Mouse (Mus musculus): Measurements from ENCODE around the gene Prss8.
"Not testable (repeated sequence)": the region's sequence is repeated elsewhere in the genome, so short reads cannot be mapped to it uniquely, and the experiment has no call there.

The Prss8 gene

DNA sequence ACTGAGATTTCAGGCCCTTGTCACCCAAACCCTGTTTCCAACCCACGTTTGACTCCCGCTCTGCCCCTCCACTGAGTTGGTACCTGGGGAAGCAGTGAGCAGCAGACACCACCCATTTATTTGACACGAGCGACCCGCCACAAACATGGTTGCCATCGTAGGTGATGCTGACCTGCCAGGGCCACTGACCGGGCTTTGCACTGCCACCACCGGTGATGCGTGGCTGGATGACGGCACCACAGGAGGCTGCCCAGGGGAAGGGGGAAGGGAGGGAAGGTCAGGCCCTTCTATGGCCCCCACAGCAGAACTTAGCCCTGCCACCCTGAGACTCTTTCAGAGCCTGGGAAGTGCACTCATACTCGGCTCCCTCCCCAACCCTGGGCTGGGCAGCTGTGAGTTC is 2.2 kb downstream of the Prss8 start:
- no peak for DNase-seq

DNA sequence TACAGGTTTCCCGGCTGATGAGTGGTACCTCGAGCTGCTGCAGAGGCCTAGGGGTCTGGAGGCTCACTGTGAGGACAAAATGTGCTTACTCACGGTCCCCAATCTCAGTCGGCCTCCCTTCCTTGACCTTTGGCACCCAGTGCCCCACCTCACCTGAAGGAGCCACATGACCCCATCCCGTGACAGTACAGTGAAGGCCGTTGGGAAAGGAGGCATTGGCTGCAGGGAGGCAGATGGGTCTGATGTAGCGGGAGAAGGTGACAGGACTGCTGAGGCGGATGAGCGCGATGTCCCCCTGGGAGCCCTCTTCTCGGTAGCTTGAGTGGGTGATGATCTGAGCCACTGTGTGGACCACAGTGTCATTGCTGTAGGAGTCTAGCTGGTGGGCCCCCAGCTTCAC is 3.1 kb downstream of the Prss8 start:
- no peak for DNase-seq

DNA sequence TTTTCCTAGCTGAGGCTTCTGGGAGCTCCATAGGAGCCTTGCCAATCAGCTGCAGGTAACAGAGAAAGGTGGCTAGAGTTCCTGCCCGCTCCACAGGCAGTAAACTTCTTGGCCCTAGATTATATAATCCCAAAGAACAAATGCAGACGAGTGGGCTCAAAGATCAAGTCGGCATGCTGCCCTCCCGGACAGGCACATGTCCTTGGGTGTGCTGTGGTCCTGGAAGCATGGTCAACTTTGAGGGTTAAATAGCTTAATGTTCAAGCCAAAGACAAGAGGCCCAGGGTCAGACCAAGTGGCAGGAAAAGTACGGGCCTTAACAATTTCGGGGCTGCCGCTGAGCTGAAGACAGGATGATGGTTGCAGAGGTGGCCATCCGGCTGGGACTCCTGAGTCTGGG is 3.8 kb downstream of the Prss8 start:
- no peak for DNase-seq

DNA sequence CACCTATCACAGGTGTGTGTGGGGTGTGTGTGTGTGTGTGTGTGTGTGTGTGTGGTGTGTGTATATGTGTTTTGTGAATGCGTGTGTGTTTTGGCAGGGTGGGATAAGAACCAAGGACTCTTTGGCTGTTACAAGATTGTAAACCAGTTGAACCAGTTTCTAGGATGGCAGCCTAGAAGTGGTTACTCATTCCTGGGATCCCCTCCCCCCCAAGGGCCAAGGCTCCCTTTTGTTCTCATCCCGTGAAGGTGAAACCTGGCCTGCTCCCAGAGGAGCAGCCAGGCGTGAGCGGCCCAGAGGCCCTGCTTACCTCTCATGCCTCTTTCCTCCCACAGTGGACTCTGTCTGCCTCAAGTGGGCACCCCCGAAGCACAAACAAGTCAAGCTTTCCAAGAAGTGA is 4.7 kb downstream of the Prss8 start:
- no peak for DNase-seq

DNA sequence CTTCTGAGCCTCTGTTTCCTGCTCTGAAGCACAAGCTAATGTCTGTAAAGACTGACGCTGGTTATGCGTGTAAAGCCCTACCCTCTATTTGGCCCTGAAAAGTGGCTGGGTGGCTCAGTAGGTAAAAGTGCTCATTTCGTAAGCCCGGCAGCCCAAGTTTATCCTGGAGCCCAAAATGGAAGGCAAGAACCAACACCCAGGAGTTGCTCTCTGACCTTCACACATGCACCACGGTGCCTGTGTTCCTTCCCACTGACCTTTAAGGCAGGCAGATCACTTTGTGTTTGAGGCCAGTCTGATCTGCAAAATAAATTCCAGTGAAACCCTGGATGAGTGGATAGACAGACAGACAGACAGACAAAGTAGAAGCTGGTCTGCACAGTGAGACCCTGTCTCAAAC is 6.2 kb downstream of the Prss8 start:
- no peak for DNase-seq

DNA sequence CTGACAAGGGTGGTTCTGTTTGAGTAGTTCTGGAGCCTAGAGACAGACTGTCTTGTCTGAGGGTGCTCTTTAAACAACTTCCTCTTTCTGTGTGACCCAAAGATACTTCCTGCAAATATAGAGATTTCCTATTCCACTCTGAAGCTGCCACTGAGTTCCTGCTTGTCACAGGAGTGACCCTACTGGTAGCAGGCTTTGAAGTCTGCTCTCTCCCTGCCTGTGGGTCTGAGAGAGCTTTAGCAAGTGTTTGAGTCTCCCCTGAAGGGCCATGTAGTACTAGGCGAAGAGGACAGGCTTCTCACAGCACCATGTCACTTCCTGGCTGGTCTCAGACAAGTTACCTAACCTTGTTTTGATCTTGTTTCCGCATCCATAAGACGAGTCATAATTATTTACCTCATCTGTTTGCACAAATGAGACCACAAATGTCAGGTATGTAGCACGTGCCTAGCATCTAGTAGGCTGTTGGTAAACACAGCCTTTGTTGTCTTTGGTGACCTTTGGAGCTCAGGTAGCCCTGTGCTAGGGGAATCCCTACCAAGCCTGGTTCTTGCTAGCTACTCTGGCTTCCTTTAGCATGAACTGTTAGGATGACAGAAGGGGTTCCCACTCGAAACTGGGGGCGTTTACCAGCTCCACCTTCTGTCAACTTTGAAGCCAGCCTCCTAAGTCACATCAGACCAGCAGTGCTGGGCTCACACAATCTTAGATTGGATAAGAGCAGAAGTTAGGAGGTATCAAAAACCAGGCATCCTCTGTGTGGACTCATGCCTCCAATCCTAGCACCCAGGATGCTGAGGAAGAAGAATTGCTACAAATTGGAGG is 7.2 kb downstream of the Prss8 start:
- DNase-seq: no peak

DNA sequence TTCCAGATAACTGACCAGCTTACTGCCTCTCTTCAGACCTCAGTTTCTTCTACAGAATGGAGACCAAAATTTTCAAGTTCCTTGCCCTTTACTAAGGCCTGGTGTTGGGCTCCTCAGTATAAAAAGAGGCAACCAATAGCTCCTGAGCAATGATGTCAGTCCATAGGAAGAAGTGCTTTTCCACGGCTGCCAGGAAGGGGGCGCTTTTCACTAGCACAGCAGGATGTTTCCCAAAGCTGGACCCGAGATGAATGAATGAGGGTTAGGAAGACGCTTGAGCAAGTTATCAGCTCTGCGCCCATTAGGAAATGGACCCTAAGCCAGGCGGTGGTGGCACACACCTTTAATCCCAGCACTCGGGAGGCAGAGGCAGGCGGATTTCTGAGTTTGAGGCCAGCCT is 8.4 kb downstream of the Prss8 start:
- DNase-seq: no peak

DNA sequence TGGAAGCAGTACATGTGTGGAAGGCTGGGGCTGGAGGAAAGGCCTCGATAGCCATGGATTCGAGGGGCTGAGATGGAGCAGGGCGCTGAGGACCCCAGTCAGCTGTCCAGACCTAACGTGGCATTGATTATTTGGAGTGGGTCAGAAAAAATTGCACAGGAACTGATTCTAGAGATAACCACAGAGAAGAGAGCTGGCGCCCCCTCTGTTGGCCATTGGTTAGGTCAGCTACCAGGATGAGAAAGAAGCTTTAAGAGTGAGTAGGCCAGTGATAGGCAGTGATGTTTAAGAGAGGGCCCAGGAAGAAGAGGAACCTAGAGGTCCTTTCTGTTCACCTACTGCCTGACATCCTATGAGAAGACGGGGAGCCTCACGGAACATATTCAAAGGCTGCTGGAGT is 10.6 kb downstream of the Prss8 start:
- DNase-seq: no peak

DNA sequence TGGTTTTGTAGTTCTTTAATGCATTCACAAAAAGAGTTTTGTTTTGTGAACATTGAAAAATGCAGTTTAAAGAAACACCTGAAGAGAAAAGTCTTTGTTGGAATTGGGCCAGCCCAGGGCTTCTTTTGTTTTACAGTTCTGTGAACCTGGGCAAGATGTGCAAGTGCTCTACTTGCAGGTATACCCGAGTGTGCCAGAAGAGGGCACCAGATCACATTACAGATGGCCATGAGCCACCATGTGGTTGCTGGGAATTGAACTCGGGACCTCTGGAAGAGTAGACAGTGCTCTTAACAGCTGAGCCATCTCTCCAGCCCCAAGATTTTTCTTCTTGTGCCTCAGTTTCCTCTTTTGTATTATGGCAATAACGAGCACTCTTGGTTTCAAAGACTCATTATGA is 11.7 kb downstream of the Prss8 start:
- no peak for DNase-seq

DNA sequence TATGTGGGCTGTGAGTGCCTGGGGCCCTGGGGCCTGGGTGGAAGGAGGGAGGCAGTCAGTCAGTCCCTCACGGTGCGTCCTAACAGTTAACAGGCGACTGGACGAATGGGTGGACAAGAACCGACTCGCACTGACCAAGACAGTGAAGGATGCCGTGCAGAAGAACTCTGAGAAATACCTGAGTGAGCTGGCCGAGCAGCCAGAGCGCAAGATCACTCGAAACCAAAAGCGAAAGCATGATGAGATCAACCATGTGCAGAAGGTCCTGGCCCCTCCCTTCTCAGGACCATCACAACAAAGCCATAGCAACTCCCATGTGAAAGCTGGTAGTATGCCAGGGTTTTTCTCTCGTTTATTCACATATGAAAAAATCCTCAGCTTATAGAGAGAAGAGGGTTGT is 14.6 kb downstream of the Prss8 start:
- no peak for DNase-seq

DNA sequence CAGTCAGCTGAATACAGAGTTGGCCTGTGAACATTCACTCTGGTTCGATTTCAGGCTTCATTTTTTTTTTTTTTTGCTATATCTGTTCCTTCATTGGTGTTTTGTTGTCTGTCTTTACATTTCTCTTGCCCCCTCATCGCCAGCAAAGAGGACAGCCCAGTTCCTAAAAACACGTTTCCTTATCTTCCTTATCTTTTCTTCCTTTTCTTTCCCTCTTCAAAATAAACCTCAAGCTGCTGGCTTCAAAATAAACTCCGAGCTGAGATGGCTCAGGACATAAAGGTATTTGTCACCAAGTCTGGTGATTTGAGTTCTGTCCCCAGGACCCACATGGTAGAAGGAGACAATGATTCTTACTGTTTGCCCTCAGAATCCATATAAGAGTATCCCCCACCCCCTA is 17.0 kb downstream of the Prss8 start:
- DNase-seq: no peak

DNA sequence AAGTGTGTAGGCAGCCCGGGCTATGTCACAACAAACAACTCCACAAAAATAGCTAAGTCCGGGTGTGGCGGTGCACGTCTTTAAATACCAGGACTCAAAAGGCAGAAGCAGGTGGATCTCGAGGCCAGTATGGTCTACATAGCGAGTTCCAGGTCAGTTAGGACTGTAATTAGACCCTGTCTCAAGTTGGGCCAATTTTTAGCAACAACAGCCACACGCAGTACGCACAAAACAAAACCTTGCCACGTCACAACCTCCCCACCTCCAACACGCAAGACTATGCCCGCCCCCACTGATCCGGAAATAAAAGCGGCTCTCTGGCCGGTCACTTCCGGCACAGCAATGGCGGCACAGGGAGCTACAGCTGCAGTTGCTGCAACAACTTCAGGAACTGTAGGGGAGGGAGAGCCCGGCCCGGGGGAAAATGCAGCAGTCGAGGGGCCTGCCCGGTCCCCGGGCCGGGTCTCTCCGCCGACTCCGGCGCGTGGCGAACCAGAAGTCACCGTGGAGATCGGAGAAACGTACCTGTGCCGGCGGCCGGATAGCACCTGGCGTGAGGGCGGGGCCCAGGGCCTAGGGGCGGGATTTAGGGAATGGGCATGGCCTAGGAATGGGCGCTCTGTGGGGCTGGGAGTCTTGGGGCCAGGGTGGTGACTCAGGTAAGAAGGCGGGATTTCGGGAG is 17.6 kb downstream of the Prss8 start, which contains the start of gene Kat8:
Kat8 (plus strand) TSS at position 327 of the 682 bp plus-strand sequence.
- peak; percentile 89 for DNase-seq

DNA sequence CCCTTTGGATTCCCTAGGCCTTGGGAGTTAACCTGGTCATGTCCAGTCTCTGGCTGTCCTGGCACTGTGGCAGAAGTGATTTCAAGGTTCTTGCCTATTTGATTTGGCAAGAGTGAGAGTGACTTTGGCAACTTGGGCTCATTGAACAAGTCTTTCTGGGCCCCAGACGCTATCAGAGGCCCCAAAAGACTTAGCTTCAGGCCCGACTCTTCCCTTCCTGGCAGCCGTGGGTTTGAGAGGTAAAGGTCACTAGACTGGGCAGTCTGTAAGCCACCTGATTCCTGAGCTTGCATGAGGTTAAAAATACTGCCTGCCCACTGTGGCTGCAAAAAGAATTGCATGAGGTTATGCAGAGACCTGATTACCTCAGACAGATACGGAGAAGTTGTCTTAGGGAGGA is 21.2 kb downstream of the Prss8 start:
- DNase-seq: no peak

DNA sequence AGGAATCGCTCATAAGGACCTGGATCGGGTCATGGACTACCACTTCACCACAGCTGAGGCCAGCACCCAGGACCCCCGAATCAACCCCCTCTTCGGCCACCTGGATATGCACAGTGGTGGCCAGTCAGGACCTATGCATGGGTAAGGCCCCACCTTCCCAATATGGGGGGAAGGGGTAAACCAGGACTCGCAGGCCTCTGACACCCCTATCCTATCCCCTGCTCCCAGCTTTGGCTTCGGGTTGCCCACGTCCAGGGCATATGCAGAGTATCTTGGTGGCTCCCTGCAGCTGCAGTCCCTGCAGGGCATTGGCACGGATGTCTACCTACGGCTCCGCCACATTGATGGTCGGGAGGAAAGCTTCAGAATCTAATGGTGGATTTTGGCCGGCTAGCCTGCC is 22.0 kb downstream of the Prss8 start:
- DNase-seq: no peak

DNA sequence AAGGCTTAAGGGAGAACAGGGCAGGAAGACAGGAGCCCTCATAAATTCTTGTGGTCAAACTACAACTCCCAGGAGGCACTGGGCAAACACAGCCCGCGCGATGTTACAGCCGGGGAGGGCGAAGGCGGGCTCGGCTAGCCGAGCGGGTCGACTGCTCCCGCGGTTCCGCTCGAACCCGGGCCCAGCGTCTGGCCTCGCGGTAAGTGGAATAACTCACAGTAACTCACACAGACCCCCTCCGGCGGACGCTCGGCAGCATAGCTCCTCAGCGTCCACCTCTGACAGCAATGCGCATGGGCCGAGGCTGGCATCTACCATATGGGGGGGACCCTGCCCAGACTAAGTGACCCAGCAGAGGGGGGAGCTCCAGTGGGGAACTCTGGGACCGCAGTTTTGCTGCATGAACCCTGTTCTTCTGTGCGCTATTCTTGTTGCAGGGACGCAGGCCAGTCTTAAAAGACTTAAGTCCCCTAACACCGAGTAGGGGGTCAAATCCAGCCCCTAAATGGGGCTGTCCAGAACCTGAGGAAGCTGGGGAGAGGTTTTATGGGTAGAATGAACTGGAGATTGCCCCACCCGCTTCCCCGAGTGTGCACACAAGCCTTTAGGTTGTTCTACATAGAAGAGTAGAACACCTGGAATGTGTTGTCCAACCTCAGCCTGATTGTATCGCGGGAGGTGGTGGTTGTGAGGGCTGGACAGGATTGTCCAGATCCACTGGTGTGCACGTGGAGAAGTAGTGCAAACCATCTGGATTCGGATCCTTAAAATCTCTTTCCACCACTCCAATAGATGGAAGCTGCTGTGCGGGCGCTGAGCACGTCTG is 25.7 kb downstream of the Prss8 start, which contains the start of gene Bckdk:
Bckdk (plus strand) TSS at position 112 of the 826 bp plus-strand sequence.
- DNase-seq: peak; percentile 84

DNA sequence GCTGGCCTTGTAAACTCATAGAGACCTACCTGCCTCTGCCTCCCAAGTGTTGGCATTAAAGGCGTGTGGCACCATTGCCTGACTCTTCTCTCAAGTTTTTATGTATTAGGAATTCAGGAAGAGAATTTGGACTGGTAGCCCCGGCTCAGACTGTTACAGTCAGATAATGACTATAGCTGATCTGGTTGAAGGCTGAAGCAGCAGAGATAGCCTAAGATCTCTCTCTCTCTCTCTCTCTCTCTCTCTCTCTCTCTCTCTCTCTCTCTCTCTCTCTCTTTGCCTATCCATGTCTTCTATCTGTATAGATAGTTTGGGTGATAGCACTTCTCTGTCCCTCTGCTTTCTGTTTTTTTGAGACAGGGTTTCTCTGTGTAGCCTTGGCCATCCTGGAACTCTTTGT is 28.1 kb downstream of the Prss8 start:
- DNase-seq: no peak

DNA sequence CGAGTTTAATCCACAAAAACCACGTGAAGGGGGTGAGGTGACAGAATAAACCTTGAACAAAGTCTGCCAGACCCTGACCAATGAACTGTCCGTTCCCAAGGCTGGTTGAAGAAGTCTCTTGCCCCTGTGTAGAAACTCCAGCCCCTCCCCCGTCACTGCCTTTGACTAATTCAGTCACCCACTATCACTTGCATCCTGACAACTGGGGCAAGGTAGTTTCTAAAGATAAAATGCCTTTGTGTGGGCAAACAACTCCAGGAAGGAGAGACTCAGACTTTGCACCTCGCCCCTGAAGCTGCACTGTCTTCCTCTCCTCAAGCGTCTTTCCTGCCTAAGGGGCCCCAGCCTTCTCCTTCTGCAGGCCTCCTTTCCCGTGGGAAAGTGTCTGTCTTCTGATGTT is 29.9 kb downstream of the Prss8 start:
- no peak for DNase-seq

DNA sequence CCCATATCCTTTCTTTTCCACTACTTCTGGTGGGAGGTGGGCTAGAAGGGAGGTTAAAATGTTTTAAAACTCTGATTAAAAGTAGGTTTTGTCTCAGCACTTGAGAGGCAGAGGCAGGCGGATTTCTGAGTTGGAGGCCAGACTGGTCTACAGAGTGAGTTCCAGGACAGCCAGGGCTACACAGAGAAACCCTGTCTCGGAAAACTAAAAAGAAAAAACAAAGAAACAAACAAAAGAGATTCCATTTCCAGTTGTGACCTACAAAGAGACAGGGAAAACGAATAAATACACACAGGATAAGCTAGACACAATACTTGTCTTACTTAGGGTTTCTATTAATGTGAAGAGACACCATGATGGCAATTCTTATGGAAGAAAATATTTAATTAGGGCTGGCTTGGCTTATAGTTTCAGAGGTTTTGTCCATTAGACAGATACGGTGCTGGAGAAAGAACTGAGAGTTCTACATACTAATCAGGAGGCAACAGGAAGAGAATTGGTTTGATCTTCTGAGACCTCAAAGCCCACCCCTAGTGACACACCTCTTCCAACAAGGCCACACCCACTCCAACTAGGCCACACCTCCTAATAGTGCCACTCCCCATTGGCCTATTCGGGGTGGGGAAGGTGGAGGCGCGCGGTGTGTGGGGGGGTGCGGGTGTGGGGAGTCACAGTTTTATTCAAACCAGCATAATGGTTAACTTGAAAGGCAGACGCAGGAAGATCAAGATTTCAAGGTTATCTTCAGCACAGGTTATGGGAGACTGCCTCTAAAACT is 31.5 kb downstream of the Prss8 start:
- DNase-seq: no peak

DNA sequence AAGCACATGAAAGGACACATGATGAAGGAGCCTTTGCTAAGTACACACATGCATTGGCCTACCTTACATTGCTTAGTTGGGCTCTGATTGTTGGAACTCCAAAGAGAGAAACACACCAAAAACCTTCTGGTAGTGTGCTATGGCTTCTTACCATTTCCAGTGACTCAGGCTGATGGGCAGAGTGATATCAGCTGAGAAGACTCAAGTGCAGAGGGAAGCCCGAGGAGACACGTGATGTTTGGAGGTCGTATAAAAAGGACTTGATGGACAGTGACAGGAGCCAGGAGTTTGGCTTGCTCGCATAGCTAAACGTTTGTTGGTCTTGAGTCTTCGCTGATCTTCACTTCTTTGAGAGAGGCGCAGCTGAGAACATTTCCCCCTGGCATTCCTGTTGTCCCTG is 32.4 kb downstream of the Prss8 start:
- DNase-seq: no peak

DNA sequence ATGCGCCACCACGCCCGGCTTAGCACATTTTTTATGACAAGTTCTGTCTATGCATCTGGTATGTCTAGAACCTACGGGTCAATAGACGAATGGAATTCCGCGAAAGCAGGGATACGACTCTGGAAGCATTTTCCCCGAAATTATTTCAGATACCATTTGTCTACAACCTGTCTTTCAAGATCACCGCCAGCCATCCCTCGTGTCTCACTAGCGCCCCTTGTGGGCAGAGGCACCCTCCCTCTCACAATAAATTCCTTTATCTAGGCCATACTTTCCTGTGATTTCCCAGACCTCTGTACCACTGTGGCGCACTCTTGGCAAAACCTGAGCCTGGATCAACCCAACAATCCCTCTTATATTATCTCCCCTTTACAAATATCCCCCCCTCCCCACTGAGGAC is 33.5 kb downstream of the Prss8 start:
- peak; percentile 28 for DNase-seq

DNA sequence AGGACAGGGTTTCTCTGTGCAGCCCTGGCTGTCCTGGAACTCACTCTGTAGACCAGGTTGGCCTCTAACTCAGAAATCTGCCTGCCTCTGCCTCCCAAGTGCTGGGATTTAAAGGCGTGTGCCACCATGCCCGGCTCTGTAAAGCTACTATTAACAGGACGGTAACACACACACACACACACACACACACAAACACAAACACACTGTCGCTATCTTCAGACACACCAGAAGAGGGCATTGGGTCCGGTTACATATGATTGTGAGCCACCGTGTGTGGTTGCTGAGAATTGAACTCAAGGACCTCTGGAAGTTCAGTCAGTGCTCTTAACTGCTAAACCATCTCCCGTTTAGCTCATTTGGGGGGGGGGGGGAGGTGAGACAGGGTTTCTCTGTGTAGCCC is 34.0 kb downstream of the Prss8 start:
- not testable (repeated sequence) for DNase-seq

DNA sequence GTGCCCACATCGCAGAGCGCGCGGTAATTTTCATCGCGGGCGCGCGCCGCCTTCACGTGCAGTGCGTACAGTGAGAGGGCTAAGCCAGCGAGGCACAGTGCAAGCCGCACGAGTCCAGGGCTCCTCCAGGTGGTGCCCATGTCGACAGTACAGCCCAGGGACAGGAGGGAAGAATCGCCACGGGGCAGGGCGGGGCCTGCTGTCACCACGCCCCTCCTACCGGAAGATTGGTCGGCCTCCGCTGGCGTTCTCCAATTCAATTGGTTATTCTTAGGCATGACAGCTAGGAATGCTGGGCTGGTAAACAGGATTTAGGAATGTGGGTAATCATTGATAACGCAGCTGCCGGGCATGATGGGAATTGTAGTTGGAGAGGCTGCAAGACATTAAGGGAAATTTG is 34.5 kb downstream of the Prss8 start, which contains the start of the genes Gm21974 and Vkorc1:
Gm21974 (minus strand) TSS at position 13 of the 400 bp plus-strand sequence.
Vkorc1 (minus strand) TSS at position 176 of the 400 bp plus-strand sequence.
- peak; percentile 94 for DNase-seq

DNA sequence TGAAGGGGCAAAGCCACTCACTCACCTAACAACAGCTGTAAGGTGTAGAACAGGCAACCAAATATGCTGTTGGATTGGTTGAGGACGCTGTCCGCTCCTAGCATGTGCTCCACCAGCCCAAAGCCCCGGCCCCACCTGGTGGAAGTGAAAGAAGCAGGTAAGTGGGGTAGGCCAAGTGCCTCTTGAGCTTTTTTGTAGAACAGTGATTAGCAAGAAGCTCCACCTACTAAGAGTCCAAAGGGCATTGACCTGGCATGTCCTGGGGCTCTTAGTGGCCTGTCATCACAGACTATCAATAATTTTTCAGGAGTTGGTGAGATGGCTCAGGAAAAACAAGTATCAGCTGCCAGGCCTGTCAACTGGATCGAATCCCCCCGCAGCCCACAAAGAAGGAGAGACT is 35.4 kb downstream of the Prss8 start:
- DNase-seq: no peak
